In genomic region chr1:133298816-133299215, GRCm38 (mm10) we compare ENCODE assay signal across 20 mouse cellular contexts. TPM values are rescaled to one million over a fixed set of nuclear protein-coding genes. Genes with fewer than 3 reads are reported as not detected.
DNase-seq lines count a peak whose midpoint lies in the region; ATAC-seq and TF ChIP-seq lines count a peak whose summit lies in the region.
"Had no signal": no experiment of that assay in that cellular context is flagged by ENCODE, and none has a peak within 500 bp of the region (broad histone marks: within the 10 kb centered on the region; RNA-seq: fewer than 3 reads in every experiment).

No protein-coding gene starts in this region.

- no peaks in the 10 kb centered on the region for H3K9me3 ChIP-seq in hindbrain, embryonic 11.5 days (ENCODE audit: control insufficient read depth, low read length)
- no peaks in the 10 kb centered on the region for H3K9me3 ChIP-seq in hindbrain, postnatal 0 days (ENCODE audit: low read length)
- no peaks in the 10 kb centered on the region for H3K9me3 ChIP-seq in megakaryocyte, embryonic 14.5 days
- H3K9me3 ChIP-seq in embryonic facial prominence, embryonic 12.5 days, result no peaks in the 10 kb centered on the region
- no peaks in the 10 kb centered on the region for H3K9me3 ChIP-seq in hindbrain, embryonic 13.5 days
- H3K9me3 ChIP-seq: heart, embryonic 15.5 days; liver, embryonic 13.5 days had no signal

- TF ChIP-seq CTCF in hindbrain, postnatal 0 days (IDR thresholded peaks at IDR 0.05; ENCODE audit: low read depth), result no peak

- no peaks in the 10 kb centered on the region for H3K36me3 ChIP-seq in hindbrain, embryonic 11.5 days (ENCODE audit: control insufficient read depth, insufficient read depth, low read length)
- peaks cover 21% of the 10 kb centered on the region for H3K36me3 ChIP-seq in hindbrain, postnatal 0 days (ENCODE audit: insufficient read depth, low read length)
- no peaks in the 10 kb centered on the region for H3K36me3 ChIP-seq in megakaryocyte, embryonic 14.5 days (replicated peaks; ENCODE audit: low read length)
- no peaks in the 10 kb centered on the region for H3K36me3 ChIP-seq in embryonic facial prominence, embryonic 12.5 days
- H3K36me3 ChIP-seq in hindbrain, embryonic 13.5 days, result peaks cover 71% of the 10 kb centered on the region
- H3K36me3 ChIP-seq: heart, embryonic 15.5 days had no signal

- H3K4me1 ChIP-seq in hindbrain, embryonic 11.5 days (replicated peaks; ENCODE audit: control insufficient read depth, insufficient read depth, low read length), result no peaks in the 10 kb centered on the region; the same call in none of the 2 replicates
- H3K4me1 ChIP-seq in hindbrain, postnatal 0 days (ENCODE audit: insufficient read depth, low read length), result no peaks in the 10 kb centered on the region
- peaks cover 16% of the 10 kb centered on the region for H3K4me1 ChIP-seq in megakaryocyte, embryonic 14.5 days
- peaks cover 36% of the 10 kb centered on the region for H3K4me1 ChIP-seq in embryonic facial prominence, embryonic 12.5 days
- H3K4me1 ChIP-seq in hindbrain, embryonic 13.5 days (replicated peaks), result peaks cover 33% of the 10 kb centered on the region
- H3K4me1 ChIP-seq: liver, embryonic 13.5 days had no signal

- H3K4me3 ChIP-seq in hindbrain, embryonic 11.5 days (ENCODE audit: low read depth, low read length), result no peak overlapping the region
- no peak overlapping the region for H3K4me3 ChIP-seq in hindbrain, postnatal 0 days (ENCODE audit: low read length)
- H3K4me3 ChIP-seq in megakaryocyte, embryonic 14.5 days (replicated peaks), result peak overlapping the region; percentile 18
- no peak overlapping the region for H3K4me3 ChIP-seq in embryonic facial prominence, embryonic 12.5 days
- no peak overlapping the region for H3K4me3 ChIP-seq in hindbrain, embryonic 13.5 days
- H3K4me3 ChIP-seq: heart, embryonic 15.5 days; liver, embryonic 13.5 days had no signal

- H3K9ac ChIP-seq in hindbrain, embryonic 11.5 days (ENCODE audit: low read depth, low read length), result no peak overlapping the region
- H3K9ac ChIP-seq in hindbrain, postnatal 0 days (replicated peaks; ENCODE audit: low read length), result no peak overlapping the region
- H3K9ac ChIP-seq in embryonic facial prominence, embryonic 12.5 days, result no peak overlapping the region
- H3K9ac ChIP-seq in hindbrain, embryonic 13.5 days, result peak overlapping the region; percentile 51
- H3K9ac ChIP-seq: heart, embryonic 15.5 days; liver, embryonic 13.5 days had no signal

- WGBS in hindbrain, embryonic 11.5 days, result 46% methylated on average over 14 of the region's 14 CpGs
- WGBS in hindbrain, postnatal 0 days, result 53% methylated on average over 14 of the region's 14 CpGs
- WGBS in embryonic facial prominence, embryonic 12.5 days, result 35% methylated on average over 14 of the region's 14 CpGs
- WGBS in hindbrain, embryonic 13.5 days, result 46% methylated on average over 14 of the region's 14 CpGs

- H3K27ac ChIP-seq in hindbrain, embryonic 11.5 days (ENCODE audit: low read depth, low read length), result 0 out of 2 replicates have a peak overlapping the region, but pooled peaks have one; percentile 6
- H3K27ac ChIP-seq in hindbrain, postnatal 0 days, result no peak overlapping the region
- no peak overlapping the region for H3K27ac ChIP-seq in embryonic facial prominence, embryonic 12.5 days
- H3K27ac ChIP-seq in hindbrain, embryonic 13.5 days, result 0 out of 2 replicates have a peak overlapping the region, but pooled peaks have one; percentile 24
- H3K27ac ChIP-seq: heart, embryonic 15.5 days; liver, embryonic 13.5 days had no signal

- H3K27me3 ChIP-seq in hindbrain, embryonic 11.5 days (ENCODE audit: control insufficient read depth, insufficient read depth, low read length), result no peaks in the 10 kb centered on the region
- H3K27me3 ChIP-seq in hindbrain, postnatal 0 days (ENCODE audit: insufficient read depth, low read length), result no peaks in the 10 kb centered on the region
- H3K27me3 ChIP-seq in megakaryocyte, embryonic 14.5 days (replicated peaks), result peaks cover 86% of the 10 kb centered on the region
- H3K27me3 ChIP-seq in embryonic facial prominence, embryonic 12.5 days, result peaks cover 23% of the 10 kb centered on the region
- H3K27me3 ChIP-seq in hindbrain, embryonic 13.5 days, result no peaks in the 10 kb centered on the region
- H3K27me3 ChIP-seq: heart, embryonic 15.5 days had no signal

- DNase-seq in hindbrain, embryonic 11.5 days (ENCODE audit: low spot score), result no peak
- no peak for DNase-seq in hindbrain, postnatal 0 days (ENCODE audit: low spot score)
- no peak for DNase-seq in ovary, postnatal 14 days (ENCODE audit: low spot score)
- DNase-seq in urinary bladder, postnatal 36 days (ENCODE audit: low spot score in 2 of 2), result no peak
- DNase-seq: adrenal gland, postnatal 36 days; cerebellum, postnatal 36 days; layer of hippocampus, postnatal 36 days; liver, embryonic 13.5 days; right cerebral cortex, postnatal 14 days had no signal

- H3K4me2 ChIP-seq in hindbrain, embryonic 11.5 days (replicated peaks; ENCODE audit: low read depth, low read length), result no peak overlapping the region
- no peak overlapping the region for H3K4me2 ChIP-seq in hindbrain, postnatal 0 days (ENCODE audit: low read depth, low read length)
- H3K4me2 ChIP-seq in embryonic facial prominence, embryonic 12.5 days (replicated peaks), result peak overlapping the region; percentile 27
- H3K4me2 ChIP-seq in hindbrain, embryonic 13.5 days, result no peak overlapping the region
- H3K4me2 ChIP-seq: heart, embryonic 15.5 days; liver, embryonic 13.5 days had no signal

- no peak for ATAC-seq in hindbrain, embryonic 11.5 days (ENCODE audit: low FRiP score)
- ATAC-seq in hindbrain, postnatal 0 days, result no peak
- no peak for ATAC-seq in megakaryocyte, adult 5-6 weeks (ENCODE audit: poor library complexity, severe bottlenecking)
- no peak for ATAC-seq in embryonic facial prominence, embryonic 12.5 days (ENCODE audit: insufficient number of reproducible peaks, insufficient read depth, low FRiP score, low TSS enrichment)
- no peak for ATAC-seq in hindbrain, embryonic 13.5 days (ENCODE audit: low FRiP score)
- ATAC-seq: lung, postnatal 0 days had no signal

RNA-seq across cellular contexts. Expression of gene Golt1a, which starts 10.8 kb away (rescaled TPM):
- polyA plus RNA-seq in hindbrain, embryonic 11.5 days (2014; fragmentation: Nextera tagmentation; extraction: Ambion mirVana), result not detected in 2 replicates
- total RNA-seq in hindbrain, postnatal 0 days (2014; rRNA removed), result not detected in 2 replicates
- polyA plus RNA-seq in hindbrain, postnatal 0 days (2015; fragmentation: Nextera tagmentation; extraction: Ambion mirVana), result 0.08 TPM in 1 of 2 replicates, not detected in the other
- polyA plus RNA-seq in megakaryocyte, embryonic 14.5 days (2012; ENCODE audit: insufficient read depth, low replicate concordance), result not detected in 2 replicates
- not detected in 2 replicates for total RNA-seq in megakaryocyte, adult 5-6 weeks (2015)
- total RNA-seq in megakaryocyte, adult 5-6 weeks (2017), result not detected in 2 replicates
- not detected in 2 replicates for polyA plus RNA-seq in embryonic facial prominence, embryonic 12.5 days (2016; fragmentation: Nextera tagmentation; extraction: Ambion mirVana)
- 0.10 TPM in 1 of 2 replicates, not detected in the other for polyA plus RNA-seq in hindbrain, embryonic 13.5 days (2015; fragmentation: Nextera tagmentation; extraction: Ambion mirVana)
- total RNA-seq: layer of hippocampus, postnatal 36 days; MEL had no signal
- polyA plus RNA-seq: heart, embryonic 15.5 days; neural tube, embryonic 11.5 days; thymus, postnatal 0 days had no signal

RNA-seq across cellular contexts. Expression of gene Kiss1, which starts 22.9 kb away (rescaled TPM):
- polyA plus RNA-seq in hindbrain, embryonic 11.5 days (2014; fragmentation: Nextera tagmentation; extraction: Ambion mirVana), result not detected in 2 replicates
- not detected in 2 replicates for total RNA-seq in hindbrain, postnatal 0 days (2014; rRNA removed)
- polyA plus RNA-seq in hindbrain, postnatal 0 days (2015; fragmentation: Nextera tagmentation; extraction: Ambion mirVana), result 1.4 TPM in 1 of 2 replicates, not detected in the other
- not detected in 2 replicates for polyA plus RNA-seq in megakaryocyte, embryonic 14.5 days (2012; ENCODE audit: insufficient read depth, low replicate concordance)
- total RNA-seq in megakaryocyte, adult 5-6 weeks (2015), result not detected in 2 replicates
- not detected in 2 replicates for total RNA-seq in megakaryocyte, adult 5-6 weeks (2017)
- not detected in 2 replicates for polyA plus RNA-seq in embryonic facial prominence, embryonic 12.5 days (2016; fragmentation: Nextera tagmentation; extraction: Ambion mirVana)
- 0.38 TPM in 1 of 2 replicates, not detected in the other for polyA plus RNA-seq in hindbrain, embryonic 13.5 days (2015; fragmentation: Nextera tagmentation; extraction: Ambion mirVana)
- total RNA-seq: layer of hippocampus, postnatal 36 days; MEL had no signal
- polyA plus RNA-seq: gonadal fat pad, adult 2 months; heart, embryonic 15.5 days; large intestine, adult 2 months; liver, embryonic 13.5 days; neural tube, embryonic 11.5 days had no signal

RNA-seq across cellular contexts. Expression of gene Ren1, which starts 51.5 kb away (rescaled TPM):
- polyA plus RNA-seq in hindbrain, embryonic 11.5 days (2014; fragmentation: Nextera tagmentation; extraction: Ambion mirVana), result 0.70 and 1.2 TPM in 2 replicates
- total RNA-seq in hindbrain, postnatal 0 days (2014; rRNA removed), result 0.58 and 1.1 TPM in 2 replicates
- polyA plus RNA-seq in hindbrain, postnatal 0 days (2015; fragmentation: Nextera tagmentation; extraction: Ambion mirVana), result 1.6 and 1.7 TPM in 2 replicates
- polyA plus RNA-seq in megakaryocyte, embryonic 14.5 days (2012; ENCODE audit: insufficient read depth, low replicate concordance), result not detected in 2 replicates
- not detected in 2 replicates for total RNA-seq in megakaryocyte, adult 5-6 weeks (2015)
- not detected in 2 replicates for total RNA-seq in megakaryocyte, adult 5-6 weeks (2017)
- 0.19 TPM in 1 of 2 replicates, not detected in the other for polyA plus RNA-seq in embryonic facial prominence, embryonic 12.5 days (2016; fragmentation: Nextera tagmentation; extraction: Ambion mirVana)
- 3.7 and 4.2 TPM in 2 replicates for polyA plus RNA-seq in hindbrain, embryonic 13.5 days (2015; fragmentation: Nextera tagmentation; extraction: Ambion mirVana)
- total RNA-seq: layer of hippocampus, postnatal 36 days had no signal
- polyA plus RNA-seq: neural tube, embryonic 11.5 days had no signal

Comparison
In these comparisons a context has a peak if more than half of its experiments do, and no peak if none do; other contexts are left out.
1. H3K27ac ChIP-seq: peak in hindbrain, embryonic 11.5 days (single experiment) and hindbrain, embryonic 13.5 days (single experiment); none in hindbrain, postnatal 0 days (single experiment) and embryonic facial prominence, embryonic 12.5 days (single experiment).